Mouse (Mus musculus) c-Kit-negative CD71-positive TER-119-positive erythroid progenitor cells, embryonic 14.5 days (primary cell): ENCODE results near the gene Apobec2.
"Not testable (repeated sequence)": the region's sequence is repeated elsewhere in the genome, so short reads cannot be mapped to it uniquely, and the experiment has no call there.

Experiments used
- DNase-seq: peaks from one replicate; pipeline ENCODE4 v3.0.0-alpha.2; 2013; ENCODE audit warnings: low read depth, low spot score

The Apobec2 gene

GRCm38 (mm10) chr17:48432158-48432980 lies at the start of gene Apobec2:
TSS of gene Apobec2 (minus strand) at chr17:48432930.
- no peak for DNase-seq

DNA sequence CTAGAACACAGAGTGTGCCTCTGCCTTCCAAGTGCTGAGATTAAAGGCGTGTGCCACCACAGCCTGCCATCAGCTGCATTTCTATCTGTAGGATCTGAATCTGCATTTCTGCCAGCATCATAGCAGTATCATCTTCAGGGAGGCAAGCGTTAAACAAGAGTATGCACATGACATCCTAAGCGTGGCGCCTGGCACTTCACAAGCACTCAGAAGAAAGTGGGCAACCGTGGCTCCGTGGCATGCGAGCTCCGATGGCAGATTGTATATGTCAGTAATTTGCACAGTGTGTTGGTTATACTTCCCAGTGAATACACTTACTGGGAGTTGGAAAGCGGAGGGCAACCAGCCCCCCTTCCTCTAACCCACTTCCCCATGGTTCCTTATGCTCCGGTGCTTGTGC lies 47.2 kb upstream of the Apobec2 start:
- no peak for DNase-seq

DNA sequence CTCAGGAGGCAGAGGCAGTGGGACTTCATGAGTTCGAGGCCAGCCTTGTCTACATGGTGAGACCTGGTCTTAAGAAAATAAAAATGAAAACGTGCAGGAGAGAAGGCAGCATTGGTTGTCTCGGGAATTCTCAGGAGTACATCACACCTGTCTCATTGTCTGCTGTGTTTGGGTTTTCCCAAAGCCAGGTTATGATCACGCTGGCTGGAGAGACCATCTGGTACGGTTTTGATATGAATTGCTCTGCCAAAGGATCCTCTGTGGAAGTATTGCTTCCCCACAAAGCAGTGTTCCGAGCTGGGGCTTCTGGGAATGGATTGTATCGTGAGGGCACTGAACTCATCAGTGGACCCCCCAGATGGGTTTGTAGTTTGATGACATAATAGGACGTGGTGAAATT lies 42.7 kb upstream of the Apobec2 start:
- no peak for DNase-seq

- not testable (repeated sequence) for DNase-seq
Observed at GRCm38 (mm10) chr17:48474282-48474681, 41.6 kb upstream of the Apobec2 start.

GRCm38 (mm10) chr17:48467395-48468231 lies 34.9 kb upstream of the Apobec2 start:
- peak; percentile 72 for DNase-seq

GRCm38 (mm10) chr17:48466769-48467394 lies 34.2 kb upstream of the Apobec2 start:
- peak; percentile 44 for DNase-seq

DNA sequence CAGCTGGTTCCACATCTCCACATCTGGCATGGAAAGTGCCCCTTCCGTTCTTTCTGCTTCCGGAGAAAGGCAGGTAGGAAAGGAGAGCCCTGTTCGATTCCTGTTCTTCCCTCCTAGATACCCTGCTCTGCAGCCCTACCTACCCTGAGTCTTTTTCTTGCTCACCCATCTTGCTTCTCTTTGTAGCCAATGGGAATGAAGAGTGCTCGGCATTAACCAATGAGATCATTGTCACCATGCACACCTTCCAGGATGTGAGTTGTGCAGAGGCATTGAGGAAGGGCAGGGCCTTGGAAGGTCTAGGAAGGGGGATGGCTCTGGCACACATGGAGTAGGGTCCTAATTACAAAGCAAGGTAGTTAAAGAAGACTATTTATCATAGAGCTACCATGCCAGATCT lies 30.7 kb upstream of the Apobec2 start:
- DNase-seq, result no peak

GRCm38 (mm10) chr17:48462096-48462495 lies 29.4 kb upstream of the Apobec2 start:
- no peak for DNase-seq

DNA sequence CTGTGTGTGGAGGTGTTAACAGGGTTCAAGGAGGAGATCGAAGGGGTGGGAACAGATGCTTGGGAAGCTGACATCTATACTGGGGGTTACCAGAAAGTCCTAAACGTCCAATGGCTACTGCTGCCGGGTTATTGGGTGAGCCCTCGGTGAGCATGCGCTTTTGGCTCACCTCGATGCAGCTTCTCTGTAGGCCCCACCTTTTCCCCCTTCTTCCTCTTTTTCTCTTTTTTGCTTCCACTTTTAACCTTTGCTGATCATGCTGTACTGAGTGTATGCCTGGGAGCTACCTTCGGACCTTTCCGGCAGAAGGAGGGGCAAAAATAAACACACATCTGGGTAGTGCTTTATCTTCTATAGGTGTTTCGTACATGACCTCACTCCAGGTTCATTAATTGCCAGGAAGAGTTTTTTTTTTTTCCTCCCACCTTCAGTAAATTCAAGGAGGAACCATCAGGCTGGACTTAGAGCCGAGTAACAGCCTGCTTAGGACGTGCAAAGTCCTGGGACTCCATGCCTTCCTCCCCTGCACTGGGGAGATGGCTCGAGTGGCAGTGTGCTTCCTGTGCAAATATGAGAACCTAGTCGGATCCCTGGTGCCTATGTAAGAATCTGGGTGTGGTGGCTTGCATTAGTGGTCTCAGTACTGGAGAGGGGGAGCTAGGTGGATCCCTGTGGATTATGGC lies 25.4 kb upstream of the Apobec2 start:
- DNase-seq, result no peak

DNA sequence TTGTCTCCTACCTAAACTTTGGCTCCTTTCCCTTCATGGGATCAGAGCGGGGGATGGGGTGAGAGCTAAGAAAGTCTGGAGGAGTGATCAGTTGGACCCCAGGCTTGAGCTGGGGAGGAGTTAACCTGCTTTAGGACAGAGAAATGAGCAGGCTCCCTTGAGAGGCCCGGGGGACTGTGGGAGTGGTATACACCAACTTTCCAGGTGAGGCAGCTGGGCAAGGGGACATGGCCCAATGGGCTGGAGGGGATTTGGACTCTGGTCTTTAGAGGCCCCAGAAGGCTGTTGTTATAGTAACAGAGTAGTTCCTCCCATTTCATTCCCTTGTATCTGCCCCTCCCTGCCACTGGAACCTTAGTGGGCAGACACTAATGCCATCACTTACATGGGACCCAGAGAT lies 23.2 kb upstream of the Apobec2 start:
- no peak for DNase-seq

GRCm38 (mm10) chr17:48454688-48455087 lies 22.0 kb upstream of the Apobec2 start, which contains the start of gene Unc5cl:
TSS of gene Unc5cl (plus strand) at chr17:48454901.
- DNase-seq, result no peak

GRCm38 (mm10) chr17:48454190-48454589 lies 21.5 kb upstream of the Apobec2 start:
- no peak for DNase-seq

DNA sequence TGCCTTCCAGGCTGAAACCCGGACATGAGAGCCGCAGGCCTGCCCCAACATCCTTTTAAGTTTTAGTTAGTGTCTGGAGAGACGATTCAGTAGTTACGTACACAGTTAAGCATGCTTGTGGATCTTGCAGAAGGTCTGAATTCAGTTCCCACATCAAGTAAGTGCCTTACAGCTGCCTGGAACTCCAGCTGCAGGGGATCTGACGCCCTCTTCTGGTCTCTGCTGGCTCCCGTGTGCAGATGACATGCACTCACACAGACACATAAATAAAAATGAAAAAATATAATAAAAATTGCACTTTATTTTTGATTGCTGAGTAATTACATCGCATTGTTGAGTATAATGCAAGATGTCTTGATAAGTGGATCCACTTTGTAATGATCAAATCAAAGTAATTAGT lies 20.8 kb upstream of the Apobec2 start:
- DNase-seq, result no peak

DNA sequence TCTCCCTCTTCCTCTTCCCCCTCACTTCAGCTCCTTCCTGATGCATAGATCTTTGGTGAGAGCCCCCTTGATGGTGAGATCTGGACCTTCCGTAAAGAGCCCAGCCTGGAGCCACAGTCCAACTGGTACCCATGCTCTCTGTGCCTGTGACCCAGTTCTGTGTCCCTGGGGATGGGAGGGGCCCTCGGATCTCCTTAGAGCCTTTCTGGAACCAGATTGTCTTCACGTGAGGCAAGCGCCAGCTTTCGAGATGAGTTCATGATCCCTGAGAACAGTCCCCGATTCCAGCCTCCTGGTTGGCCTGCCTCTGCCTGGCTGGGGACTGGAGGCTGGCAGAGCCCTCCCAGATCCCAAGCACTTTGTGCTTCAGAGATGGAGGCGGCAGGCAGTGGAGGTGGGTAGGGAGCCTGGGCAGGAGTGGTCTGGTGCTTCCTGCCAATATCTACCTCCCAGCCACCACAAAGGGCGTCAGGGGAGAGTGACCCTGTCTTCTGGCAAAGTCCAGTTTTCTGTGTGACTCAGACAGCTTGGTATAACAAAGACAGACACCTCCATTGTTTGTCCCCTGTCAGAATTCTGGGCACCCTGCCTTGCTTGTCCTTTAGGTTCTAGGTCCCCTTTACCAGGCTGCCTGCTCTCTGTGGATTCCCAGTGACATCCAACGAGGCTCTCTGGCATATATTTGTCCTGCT lies 19.2 kb upstream of the Apobec2 start:
- DNase-seq, result peak; percentile 47

- DNase-seq, result peak; percentile 80
Observed at GRCm38 (mm10) chr17:48451353-48451675, 18.6 kb upstream of the Apobec2 start, which contains the start of gene Tspo2. TSS of gene Tspo2 (minus strand) at chr17:48451522.

DNA sequence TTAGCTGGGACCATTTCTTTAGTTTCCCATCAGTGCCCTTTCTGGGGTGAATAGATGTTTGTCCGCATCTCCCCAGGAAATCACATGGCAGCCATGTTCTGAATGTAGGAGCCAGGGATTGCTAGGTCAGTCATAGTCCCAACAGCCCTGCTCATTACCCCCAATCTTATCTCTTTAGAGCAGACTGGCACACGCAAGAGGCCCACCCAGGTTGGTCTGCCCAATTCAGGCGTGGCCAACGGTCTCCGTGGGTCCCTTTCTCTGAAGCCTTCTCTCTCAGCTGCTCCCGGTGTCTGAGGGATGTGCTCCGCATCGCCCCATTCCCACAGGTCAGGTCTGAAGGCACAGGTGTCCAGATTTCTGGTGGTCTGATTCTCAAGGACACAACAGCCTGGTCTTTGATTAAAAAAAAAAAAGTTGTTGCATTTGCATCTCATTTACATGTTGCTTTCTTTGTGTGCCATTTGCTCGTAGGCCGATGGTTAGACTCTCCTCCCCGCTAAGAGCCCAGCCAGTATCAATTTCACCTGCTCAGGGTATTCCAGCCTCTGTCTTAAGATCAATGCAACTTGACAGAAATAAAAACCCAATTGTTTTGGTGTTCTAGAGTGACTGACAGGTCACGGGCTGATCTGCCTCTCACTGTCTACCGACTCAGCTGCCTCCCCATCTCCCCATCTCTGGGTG lies 18.1 kb upstream of the Apobec2 start:
- DNase-seq, result peak; percentile 87

DNA sequence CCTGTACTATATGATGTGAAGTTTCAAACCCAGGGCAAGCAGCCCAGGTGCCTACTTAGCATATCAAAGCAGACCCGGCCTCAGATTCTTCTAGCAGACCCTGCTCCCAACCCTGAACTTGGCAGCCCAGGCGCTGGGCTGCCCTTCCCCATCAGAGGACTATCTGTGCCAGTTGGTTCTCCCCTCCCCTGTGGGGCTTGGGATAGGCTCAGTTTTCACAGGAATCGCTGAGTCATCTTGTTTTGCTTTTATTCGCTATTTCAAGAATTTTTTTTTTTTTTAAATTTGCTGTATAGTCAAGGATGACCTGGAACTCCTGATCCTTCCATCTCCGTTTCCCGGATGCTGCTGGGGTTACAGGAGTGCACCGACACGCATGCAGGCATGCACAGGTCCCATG lies 14.9 kb upstream of the Apobec2 start:
- DNase-seq, result peak; percentile 50

GRCm38 (mm10) chr17:48443542-48444145 lies 10.9 kb upstream of the Apobec2 start:
- no peak for DNase-seq

- DNase-seq, result no peak
Observed at GRCm38 (mm10) chr17:48442745-48443457, 10.2 kb upstream of the Apobec2 start.
